Mouse (Mus musculus) induced T-regulatory cell, adult 2 months (primary cell): Measurements from ENCODE around the gene Dlgap4.

Experiments
- DNase-seq: peaks from one replicate; pipeline ENCODE4 v3.0.0-alpha.2; 2012; ENCODE audit warnings: low read depth

Gene Dlgap4

GRCm38 (mm10) chr2:156741998-156742397 lies 128.5 kb downstream of the Dlgap4 start:
- no peak for DNase-seq

GRCm38 (mm10) chr2:156743248-156743647 lies 129.7 kb downstream of the Dlgap4 start:
- DNase-seq = no peak

GRCm38 (mm10) chr2:156744414-156744813 lies 130.9 kb downstream of the Dlgap4 start:
- no peak for DNase-seq

- DNase-seq = no peak
Measured at GRCm38 (mm10) chr2:156747315-156747714, 133.8 kb downstream of the Dlgap4 start.

GRCm38 (mm10) chr2:156749687-156750086 lies 136.2 kb downstream of the Dlgap4 start:
- DNase-seq = no peak

GRCm38 (mm10) chr2:156756937-156757336 lies 143.4 kb downstream of the Dlgap4 start:
- DNase-seq = no peak

- no peak for DNase-seq
Measured at GRCm38 (mm10) chr2:156760843-156761505, 147.5 kb downstream of the Dlgap4 start.

GRCm38 (mm10) chr2:156761521-156762278 lies 148.2 kb downstream of the Dlgap4 start:
- DNase-seq = no peak

- no peak for DNase-seq
Measured at GRCm38 (mm10) chr2:156762499-156762898, 149.0 kb downstream of the Dlgap4 start.

- no peak for DNase-seq
Measured at GRCm38 (mm10) chr2:156763101-156763500, 149.6 kb downstream of the Dlgap4 start.

- DNase-seq = no peak
Measured at GRCm38 (mm10) chr2:156764022-156764421, 150.5 kb downstream of the Dlgap4 start.

- DNase-seq = no peak
Measured at GRCm38 (mm10) chr2:156764747-156765146, 151.2 kb downstream of the Dlgap4 start.

GRCm38 (mm10) chr2:156765593-156765992 lies 152.1 kb downstream of the Dlgap4 start:
- DNase-seq = no peak

- no peak for DNase-seq
Measured at GRCm38 (mm10) chr2:156766227-156767019, 152.9 kb downstream of the Dlgap4 start.

GRCm38 (mm10) chr2:156767108-156767507 lies 153.6 kb downstream of the Dlgap4 start:
- no peak for DNase-seq

- DNase-seq = no peak
Measured at GRCm38 (mm10) chr2:156769274-156769673, 155.8 kb downstream of the Dlgap4 start.

GRCm38 (mm10) chr2:156773470-156773869 lies 160.0 kb downstream of the Dlgap4 start:
- no peak for DNase-seq

GRCm38 (mm10) chr2:156774035-156774737 lies 160.7 kb downstream of the Dlgap4 start:
- DNase-seq = no peak

- DNase-seq = no peak
Measured at GRCm38 (mm10) chr2:156774738-156775454, 161.4 kb downstream of the Dlgap4 start, which contains the start of gene Myl9. Gene Myl9 (plus strand): TSS chr2:156775420.

GRCm38 (mm10) chr2:156775455-156776435 lies 162.2 kb downstream of the Dlgap4 start:
- DNase-seq = no peak
